Mouse (Mus musculus) MEL (cell line): ENCODE measurements around the gene Syp. TPM values are rescaled to one million over a fixed set of nuclear protein-coding genes. Genes with fewer than 3 reads are reported as not detected.

ENCODE experiments used
- CTCF ChIP-seq, 3 experiments: IDR thresholded peaks in 2 of 3; conservative IDR thresholded peaks in 1 of 3; 2 replicates each; pipeline ENCODE4 v1.5.1; 2011 to 2012; ENCODE audit warnings: low read length in 3 of 3, low read depth in 2 of 3, mild to moderate bottlenecking in 2 of 3, improper control_type of control experiment in 1 of 3, inconsistent platforms in 1 of 3, mixed read lengths in 1 of 3, moderate library complexity in 1 of 3; ENCODE audit not compliant: control insufficient read depth in 1 of 3, insufficient read depth in 1 of 3, poor library complexity in 1 of 3, severe bottlenecking in 1 of 3
- SIN3A ChIP-seq: IDR thresholded peaks from 2 replicates; pipeline ENCODE4 v1.6.1; 2012; ENCODE audit warnings: low read length, improper control_type of control experiment, inconsistent platforms
- polyA plus RNA-seq, 2 experiments: library from polyadenylated mRNA; stranded (reverse) in 1 of 2; unstranded in 1 of 2; fragments of >175 nt in 1 of 2; fragments of >200 nt in 1 of 2; gene quantifications; 2 replicates each; pipeline versions ENCODE4 v1.2.1 to v1.2.4; 2012; ENCODE audit warnings: low replicate concordance in 2 of 2, low read depth in 1 of 2; ENCODE audit not compliant: insufficient read length in 2 of 2, insufficient read depth in 1 of 2, missing spikeins in 1 of 2
- total RNA-seq: library from RNA; depleted of rRNA; stranded (reverse); fragments of 300-350 nt; gene quantifications from 2 replicates; pipeline ENCODE4 v1.2.3, GENCODE M21; 2012; rRNA removed

Syp gene
- total and polyA plus RNA-seq, 3 experiments: 0.54 to 2.3 TPM; not detected in 1

DNA sequence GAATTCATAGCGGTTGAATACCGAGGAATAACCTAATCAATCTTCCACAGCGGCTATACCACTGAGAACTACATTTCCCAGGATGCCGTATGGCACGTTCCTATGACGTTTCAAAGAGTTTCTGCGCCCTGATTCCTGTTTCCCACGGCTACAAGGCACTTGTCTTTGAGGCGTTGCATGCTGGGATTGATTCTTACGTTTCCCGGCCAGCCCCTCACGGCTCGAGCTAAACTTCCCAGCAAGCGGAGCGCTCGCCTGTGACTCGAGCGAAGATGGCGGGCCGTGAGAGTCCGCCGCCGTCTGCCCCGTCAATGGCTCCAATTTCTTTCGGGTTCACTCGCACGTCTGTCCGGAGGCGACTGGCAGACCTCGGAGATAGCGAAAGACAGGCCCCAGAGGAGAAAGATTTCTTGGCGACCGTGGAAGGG lies 58.7 kb downstream of the Syp start, which contains the start of gene Gpkow (continued):
- no peak for TF ChIP-seq CTCF (IDR thresholded peaks at IDR 0.05 in 2 of 3, conservative IDR thresholded peaks at IDR 0.05 in 1 of 3; ENCODE audit: control insufficient read depth in 1 of 3, insufficient read depth in 1 of 3, low read depth in 2 of 3, low read length in 3 of 3, poor library complexity in 1 of 3, severe bottlenecking in 1 of 3)
- peak; percentile 97 for TF ChIP-seq SIN3A

Other genes starting within 250 kb of the Syp start
- gene Foxp3, start 64.8 kb upstream of the Syp start, total RNA-seq: 0.36 and 0.42 TPM in 2 replicates
- under 1 TPM in 1 of 2 experiments, not detected in 1; 0.31 TPM for gene Foxp3, start 64.8 kb upstream of the Syp start, polyA plus RNA-seq
- 1.6 and 1.7 TPM in 2 replicates for gene Ppp1r3f, start 64.2 kb upstream of the Syp start, total RNA-seq
- gene Ppp1r3f, start 64.2 kb upstream of the Syp start, polyA plus RNA-seq: 1 to 10 TPM in 1 of 2 experiments, not detected in 1; 2.0 TPM
- 36.1 and 37.8 TPM in 2 replicates for gene Ccdc22, start 33.0 kb upstream of the Syp start, total RNA-seq
- gene Ccdc22, start 33.0 kb upstream of the Syp start, polyA plus RNA-seq: 10 to 100 TPM in 1 of 2 experiments, not detected in 1; 37.9 TPM
- gene Cacna1f, start 31.4 kb upstream of the Syp start, total RNA-seq: 0.03 TPM in 1 of 2 replicates, not detected in the other
- gene Cacna1f, start 31.4 kb upstream of the Syp start, polyA plus RNA-seq: under 1 TPM in 1 of 2 experiments, not detected in 1; 0.17 TPM
- gene Prickle3, start 18.8 kb downstream of the Syp start, total RNA-seq: 1.2 TPM in 2 replicates
- 1 to 10 TPM in 1 of 2 experiments, not detected in 1; 3.3 TPM for gene Prickle3, start 18.8 kb downstream of the Syp start, polyA plus RNA-seq
- gene Plp2, start 32.9 kb downstream of the Syp start, total RNA-seq: 95.7 and 148 TPM in 2 replicates
- gene Plp2, start 32.9 kb downstream of the Syp start, polyA plus RNA-seq: 100 to 1,000 TPM; 163 to 407 TPM
- 0.15 and 0.20 TPM in 2 replicates for gene Magix, start 42.8 kb downstream of the Syp start, total RNA-seq
- under 1 TPM in 1 of 2 experiments, not detected in 1; 0.33 TPM for gene Magix, start 42.8 kb downstream of the Syp start, polyA plus RNA-seq
- gene Gpkow, start 58.7 kb downstream of the Syp start, total RNA-seq: 23.0 and 23.4 TPM in 2 replicates
- 100 to 1,000 TPM in 1 of 2 experiments, 10 to 100 TPM in 1; 37.0 to 539 TPM for gene Gpkow, start 58.7 kb downstream of the Syp start, polyA plus RNA-seq
- 13.9 and 16.0 TPM in 2 replicates for gene Wdr45, start 75.9 kb downstream of the Syp start, total RNA-seq
- gene Wdr45, start 75.9 kb downstream of the Syp start, polyA plus RNA-seq: 10 to 100 TPM in 1 of 2 experiments, not detected in 1; 36.1 TPM
- gene Gm45208, start 83.8 kb downstream of the Syp start, total RNA-seq: 0.36 TPM in 1 of 2 replicates, not detected in the other
- gene Gm45208, start 83.8 kb downstream of the Syp start, polyA plus RNA-seq: 10 to 100 TPM in 1 of 2 experiments, not detected in 1; 11.0 TPM
- gene Praf2, start 90.0 kb downstream of the Syp start, total RNA-seq: 19.1 and 23.0 TPM in 2 replicates
- gene Praf2, start 90.0 kb downstream of the Syp start, polyA plus RNA-seq: 10 to 100 TPM in 1 of 2 experiments, not detected in 1; 60.1 TPM
- gene Ccdc120, start 112.4 kb downstream of the Syp start, total RNA-seq: 3.9 and 5.8 TPM in 2 replicates
- 10 to 100 TPM in 1 of 2 experiments, not detected in 1; 12.2 TPM for gene Ccdc120, start 112.4 kb downstream of the Syp start, polyA plus RNA-seq
- 20.6 and 23.4 TPM in 2 replicates for gene Tfe3, start 124.1 kb downstream of the Syp start, total RNA-seq
- 10 to 100 TPM in 1 of 2 experiments, not detected in 1; 64.7 TPM for gene Tfe3, start 124.1 kb downstream of the Syp start, polyA plus RNA-seq
- 36.2 and 40.5 TPM in 2 replicates for gene Gripap1, start 151.3 kb downstream of the Syp start, total RNA-seq
- 100 to 1,000 TPM in 1 of 2 experiments, 10 to 100 TPM in 1; 84.6 to 244 TPM for gene Gripap1, start 151.3 kb downstream of the Syp start, polyA plus RNA-seq
- gene Kcnd1, start 183.8 kb downstream of the Syp start, total RNA-seq: 0.26 and 0.31 TPM in 2 replicates
- gene Kcnd1, start 183.8 kb downstream of the Syp start, polyA plus RNA-seq: 1 to 10 TPM in 1 of 2 experiments, not detected in 1; 1.4 TPM
- 76.4 and 82.6 TPM in 2 replicates for gene Otud5, start 202.9 kb downstream of the Syp start, total RNA-seq
- 1,000 to 10,000 TPM in 1 of 2 experiments, 100 to 1,000 TPM in 1; 197 to 1,180 TPM for gene Otud5, start 202.9 kb downstream of the Syp start, polyA plus RNA-seq
- 5.9 and 6.4 TPM in 2 replicates for gene Pim2, start 239.8 kb downstream of the Syp start, total RNA-seq
- 10 to 100 TPM in 1 of 2 experiments, not detected in 1; 21.7 TPM for gene Pim2, start 239.8 kb downstream of the Syp start, polyA plus RNA-seq
- 66.7 and 67.0 TPM in 2 replicates for gene Slc35a2, start 245.6 kb downstream of the Syp start, total RNA-seq
- 10 to 100 TPM in 1 of 2 experiments, not detected in 1; 96.0 TPM for gene Slc35a2, start 245.6 kb downstream of the Syp start, polyA plus RNA-seq